Mouse (Mus musculus) heart, adult 18-20 months (tissue): ENCODE results near the gene Pet100. TPM values are rescaled to one million over a fixed set of nuclear protein-coding genes. Genes with fewer than 3 reads are reported as not detected.
"Not testable (repeated sequence)": the region's sequence is repeated elsewhere in the genome, so short reads cannot be mapped to it uniquely, and the experiment has no call there.

Experiments used
- DNase-seq, 2 experiments: peaks; one replicate each; pipeline ENCODE4 v3.0.0; 2021 to 2022; ENCODE audit warnings: mixed read lengths in 1 of 2
- long read RNA-seq, 2 experiments: library from polyadenylated mRNA; stranded (forward); transcript quantifications; one replicate each; pipeline ENCODE4 v2.0.0; 2021
- total RNA-seq, 2 experiments: library from RNA; stranded (reverse); gene quantifications; 2 replicates each; pipeline ENCODE4 v1.2.3; 2021

Gene Pet100
- total RNA-seq = 10 to 100 TPM; 75.5 to 95.8 TPM
- long read RNA-seq, experiment 1, transcript Pet100-201 (4 exons, 1,193 nt) = major isoform, 47 of 51 reads
- long read RNA-seq, experiment 1, partial matches to known transcripts = 2 of 51 reads
- long read RNA-seq, experiment 1, other reads (novel, unspliced or antisense) = 0 of 51 reads
- long read RNA-seq, experiment 2, transcript Pet100-201 (4 exons, 1,193 nt) = major isoform, 51 of 53 reads
- long read RNA-seq, experiment 2, partial matches to known transcripts = 1 of 53 reads
- long read RNA-seq, experiment 2, other reads (novel, unspliced or antisense) = 1 of 53 reads

DNA sequence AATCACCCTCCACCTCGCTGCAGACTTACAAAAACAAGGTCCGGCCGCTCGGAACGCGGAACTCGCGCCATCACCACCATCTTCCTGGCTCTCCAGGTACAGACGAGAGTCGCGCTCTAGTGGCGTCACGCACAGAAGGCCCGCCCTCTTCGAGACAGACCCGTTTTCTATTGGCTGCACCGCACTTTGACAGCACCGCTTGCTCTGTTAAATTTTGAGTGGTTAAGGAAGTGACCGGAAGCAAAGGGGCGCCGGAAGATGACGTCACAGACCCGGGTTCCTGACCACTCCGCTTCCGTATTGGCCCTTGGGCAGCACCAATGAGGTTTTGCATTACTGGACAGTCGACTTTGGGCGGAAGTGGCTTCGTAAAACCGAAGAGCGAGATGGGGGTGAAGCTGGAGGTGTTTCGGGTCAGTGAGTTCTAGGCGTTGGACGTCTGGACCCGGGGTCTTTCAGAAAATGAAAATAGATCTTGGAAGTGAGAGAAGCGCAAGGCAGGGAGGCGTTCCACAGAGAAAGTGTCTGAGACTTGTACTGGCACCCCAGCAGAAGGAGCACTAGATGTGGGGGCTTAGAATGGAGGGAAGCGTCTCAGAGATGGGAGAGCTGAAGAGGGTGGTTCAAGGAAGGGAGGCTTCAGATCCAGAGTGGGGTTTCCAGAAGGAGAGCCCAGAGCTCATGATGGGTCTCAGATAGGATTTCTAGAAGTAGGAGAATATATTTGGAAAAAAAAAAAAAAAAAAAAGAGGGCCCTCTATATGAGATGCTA is at the start of gene Pet100, which contains the start of gene Xab2:
Pet100 (plus strand) TSS at position 350 of the 772 bp plus-strand sequence.
Xab2 (minus strand) TSS at position 118 of the 772 bp plus-strand sequence.
- DNase-seq = peak; percentile 99

DNA sequence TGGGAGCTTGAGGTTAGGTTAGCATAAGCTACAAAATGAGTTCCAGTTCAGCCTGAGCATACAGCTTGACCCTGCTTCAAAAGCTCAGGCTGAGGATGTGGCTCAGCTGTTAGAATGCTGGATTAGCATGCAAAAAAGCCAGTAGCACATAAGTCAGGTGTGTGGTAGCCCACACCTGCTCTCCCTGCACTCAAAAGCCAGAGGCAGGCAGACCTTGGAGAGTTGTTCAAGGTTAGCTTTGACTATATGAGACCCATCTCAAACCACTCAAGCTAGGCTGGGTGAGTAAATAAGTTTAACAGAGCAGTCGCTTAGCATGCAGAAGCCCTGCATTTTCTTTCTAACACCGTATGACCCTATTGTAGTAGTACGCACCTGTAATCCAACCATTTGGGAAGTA is 46.8 kb upstream of the Pet100 start:
- DNase-seq = no peak

DNA sequence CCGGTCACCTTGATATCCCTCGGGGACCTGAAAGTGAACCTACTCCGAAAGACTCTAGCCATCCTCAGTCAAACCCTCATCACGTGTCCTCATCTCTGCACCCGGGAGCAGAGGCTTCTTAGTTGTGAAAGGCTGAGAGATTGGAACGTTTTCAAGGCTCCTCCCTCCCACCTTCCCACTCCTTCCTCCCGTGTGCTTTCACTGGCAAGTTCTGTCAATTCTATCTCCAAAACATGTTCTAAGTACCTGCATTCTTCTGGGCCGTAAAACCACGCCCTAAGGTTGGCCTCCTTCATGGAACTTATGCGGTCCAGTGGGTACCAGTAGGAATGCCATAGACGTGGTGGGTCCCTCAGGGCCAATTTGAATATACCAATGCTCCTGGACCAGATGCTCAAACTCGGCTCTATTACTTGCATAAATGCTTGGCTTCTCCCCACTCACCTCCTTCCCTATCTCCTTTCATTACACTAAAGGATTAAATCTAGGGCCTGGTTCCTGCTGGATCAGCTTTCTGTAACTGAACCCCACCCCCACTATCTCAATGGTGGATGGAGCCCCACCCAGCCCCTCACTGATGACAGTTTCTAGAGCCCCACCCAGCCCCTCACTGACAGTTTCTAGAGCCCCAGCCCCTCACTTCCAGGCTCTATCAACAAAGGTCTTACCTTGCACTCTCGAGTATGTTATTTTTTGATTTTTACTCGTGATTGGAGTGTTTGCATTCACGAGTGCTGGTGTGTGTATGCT is 45.0 kb upstream of the Pet100 start:
- no peak for DNase-seq

DNA sequence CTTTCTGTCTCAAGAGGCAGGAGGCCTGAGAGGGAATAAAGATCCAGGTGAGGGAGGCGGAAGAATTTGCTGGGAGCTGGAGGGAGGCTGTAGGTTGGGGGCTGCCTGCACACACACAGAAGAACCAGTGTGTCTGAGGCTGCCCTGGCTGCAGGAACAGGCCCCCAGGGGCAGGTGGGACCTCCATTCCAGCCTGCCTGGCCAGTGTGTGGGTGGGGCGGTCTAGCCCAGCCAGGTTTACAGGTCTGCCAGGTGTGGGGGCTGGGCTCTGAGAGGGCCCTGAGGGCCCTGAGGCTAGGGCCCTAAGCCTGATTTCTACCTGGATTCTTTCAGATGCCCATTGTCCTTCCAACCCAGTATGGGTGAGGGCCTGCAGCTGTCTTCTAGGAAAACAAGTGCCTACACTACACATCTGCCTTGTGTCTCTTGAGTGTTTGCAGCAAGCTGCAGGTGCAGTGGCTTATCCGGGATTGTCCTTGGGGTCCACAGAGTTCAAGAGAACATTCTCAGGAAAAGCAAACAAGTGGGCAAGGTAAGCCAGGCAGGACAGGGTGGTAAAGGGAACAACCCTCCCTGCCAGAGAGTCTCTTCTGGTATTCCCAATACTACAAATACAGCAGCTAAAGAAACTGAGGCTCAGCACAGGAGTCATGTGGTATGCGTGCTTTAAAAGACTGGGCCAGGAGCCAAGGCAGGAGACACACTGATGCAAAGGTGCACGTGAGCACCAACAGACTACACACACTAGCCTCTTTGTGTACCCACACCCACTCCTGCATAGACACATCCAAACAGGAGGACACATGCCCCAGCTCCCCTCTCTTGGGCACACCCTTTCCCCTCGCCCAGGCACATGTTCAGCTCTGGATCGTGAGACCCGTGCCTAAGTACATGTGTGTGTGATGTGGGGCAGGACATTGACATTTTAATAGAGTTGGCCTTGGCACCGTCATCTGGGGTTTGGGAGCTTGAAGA is 41.7 kb upstream of the Pet100 start:
- DNase-seq = no peak

DNA sequence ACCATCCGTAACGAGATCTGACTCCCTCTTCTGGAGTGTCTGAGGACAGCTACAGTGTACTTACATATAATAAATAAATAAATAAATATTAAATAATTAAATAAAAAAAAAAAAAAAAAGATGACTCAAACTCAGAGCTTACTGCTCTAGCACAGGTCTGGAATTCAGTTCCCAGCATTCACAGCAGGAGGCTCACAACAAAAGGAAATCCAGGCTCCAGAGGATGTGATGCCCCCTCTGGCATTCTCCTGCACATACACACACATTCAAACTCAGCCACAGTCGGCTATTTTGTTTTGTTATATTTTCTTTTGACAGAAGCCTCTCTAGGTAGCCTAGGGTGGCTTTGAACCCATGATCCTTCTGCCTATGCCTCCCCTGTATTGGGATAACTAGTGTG is 39.4 kb upstream of the Pet100 start:
- DNase-seq = not testable (repeated sequence)

DNA sequence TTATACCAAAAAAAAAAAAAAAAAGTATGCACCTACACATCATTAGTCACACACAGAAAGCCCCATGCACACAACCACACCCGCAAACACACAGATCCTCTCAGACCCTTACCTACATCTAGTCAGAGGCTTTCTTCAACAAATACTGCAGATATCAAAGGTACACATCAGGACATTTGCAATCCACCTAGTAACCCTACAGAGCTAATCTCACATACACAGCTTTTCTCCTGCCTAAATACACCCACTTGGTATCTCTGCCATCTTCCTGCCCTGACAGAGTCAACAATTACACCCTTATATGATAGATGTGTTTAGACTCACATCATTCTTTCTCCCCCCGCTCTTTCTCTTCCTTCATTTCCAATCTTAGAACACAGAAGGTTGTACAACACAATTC is 34.9 kb upstream of the Pet100 start:
- no peak for DNase-seq

DNA sequence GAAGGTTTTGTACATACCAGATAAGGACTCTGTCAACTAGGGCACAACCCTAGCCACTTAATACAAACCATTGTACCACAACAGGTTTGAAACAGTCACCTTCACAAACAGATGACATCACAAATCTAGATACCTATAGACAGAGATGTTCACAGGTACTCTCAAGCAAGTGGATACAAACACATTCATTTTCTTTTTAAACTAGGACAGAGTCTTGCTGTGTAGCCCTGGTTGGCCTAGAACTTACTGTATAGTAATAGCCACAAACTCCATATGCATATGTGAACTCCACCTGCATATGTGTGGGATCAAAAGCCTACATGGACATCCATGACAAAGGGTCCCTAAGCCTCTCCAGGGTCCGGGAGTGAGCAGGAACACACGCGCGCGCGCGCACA is 34.4 kb upstream of the Pet100 start, which contains the start of gene Camsap3:
Camsap3 (plus strand) TSS at position 301 of the 398 bp plus-strand sequence.
- DNase-seq = no peak

DNA sequence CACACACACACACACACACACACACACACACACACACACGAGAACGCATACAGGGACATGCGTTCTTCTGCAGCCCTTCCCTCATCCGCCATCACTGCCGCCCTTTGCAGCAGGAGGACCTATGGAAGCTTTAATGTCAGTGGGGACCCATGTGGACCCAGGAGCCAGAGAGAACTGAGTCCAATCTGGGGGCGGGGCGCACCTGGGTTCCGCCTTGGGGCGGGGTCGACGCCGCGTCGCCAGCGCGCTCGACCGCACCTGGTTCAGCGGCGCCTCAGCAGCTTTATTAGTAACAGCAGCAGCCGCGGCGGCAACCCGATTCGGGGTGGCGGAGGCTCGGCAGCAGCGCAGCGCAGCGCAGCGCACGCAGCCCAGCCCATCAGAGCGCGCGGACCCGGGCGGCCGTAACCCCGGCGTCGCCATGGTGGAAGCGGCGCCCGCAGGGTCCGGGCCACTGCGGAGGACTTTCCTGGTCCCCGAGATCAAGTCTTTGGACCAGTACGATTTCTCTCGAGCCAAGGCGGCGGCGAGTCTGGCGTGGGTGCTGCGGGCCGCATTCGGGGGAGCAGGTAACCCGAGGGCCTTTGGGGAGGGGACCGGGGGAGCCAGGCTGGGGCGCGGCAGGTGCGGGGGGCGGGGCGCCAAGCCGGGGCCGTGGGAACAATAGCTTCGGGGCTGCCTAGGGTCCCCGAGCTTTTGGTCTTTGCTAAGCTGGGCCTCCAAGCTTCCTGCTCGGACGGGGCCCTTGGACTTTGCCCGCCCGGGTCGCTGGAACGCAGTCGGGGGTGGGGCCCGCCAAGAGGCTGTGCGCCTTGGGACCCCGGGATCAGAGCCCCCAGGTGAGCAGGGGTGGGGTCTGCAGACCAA is 33.7 kb upstream of the Pet100 start:
- no peak for DNase-seq

DNA sequence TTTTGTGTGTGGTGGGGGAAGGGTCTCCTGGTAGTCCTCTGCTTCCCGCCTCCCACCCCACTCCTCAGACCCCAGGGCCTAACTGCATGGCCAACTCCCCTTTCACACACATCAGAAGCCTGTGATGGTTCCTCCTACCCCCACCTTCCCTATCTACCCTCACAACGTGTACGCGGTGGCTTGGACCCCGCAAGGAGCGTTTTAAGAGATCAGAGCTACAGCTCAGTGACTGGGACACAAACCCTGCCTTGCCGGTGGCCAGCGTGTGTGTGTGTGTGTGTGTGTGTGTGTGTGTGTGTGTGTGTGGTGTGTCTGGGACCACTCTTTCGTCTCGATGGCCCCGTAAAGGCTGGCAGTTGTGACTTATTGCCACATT is 33.1 kb upstream of the Pet100 start:
- DNase-seq = no peak

DNA sequence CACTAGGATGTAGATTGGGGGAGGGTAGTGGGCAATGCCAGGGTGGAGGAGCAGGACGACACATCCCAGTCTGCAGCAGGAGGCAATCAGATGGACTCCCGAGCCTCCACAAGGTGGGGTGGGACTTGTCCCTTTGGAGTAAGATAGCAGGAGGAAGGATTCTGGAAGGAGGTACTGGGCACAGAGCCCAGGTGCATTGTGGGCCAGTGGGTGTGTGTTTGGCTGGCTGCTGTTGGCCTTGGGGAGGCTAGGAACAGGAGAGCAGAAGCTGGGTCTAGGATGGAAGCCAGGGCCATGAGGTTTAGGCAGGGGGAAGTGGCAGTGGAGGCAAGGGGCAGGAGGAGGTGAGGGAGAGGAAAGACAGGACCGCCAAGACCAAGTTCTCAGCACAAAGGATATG is 27.9 kb upstream of the Pet100 start:
- peak in 1 of 2 experiments; percentile 27 for DNase-seq

DNA sequence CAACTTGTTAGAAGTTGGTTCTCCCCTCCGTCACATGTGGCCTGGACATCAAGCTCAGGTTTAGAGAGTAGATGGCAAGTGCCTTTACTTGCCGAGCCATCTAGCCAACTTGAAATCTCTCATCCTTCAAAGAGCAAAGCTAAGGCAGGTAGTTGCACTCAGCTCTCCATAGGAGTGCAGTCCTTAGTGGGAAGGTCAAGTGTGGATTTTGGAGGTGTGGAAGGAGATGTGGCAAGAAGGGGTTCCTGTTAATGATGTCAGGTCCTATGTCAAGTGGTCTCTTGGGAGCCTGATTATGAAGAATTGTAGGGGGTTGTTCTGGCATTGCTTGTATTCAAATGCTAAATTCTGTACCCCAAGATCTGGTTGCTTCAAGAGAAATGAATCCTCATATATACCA is 26.9 kb upstream of the Pet100 start:
- DNase-seq = no peak

DNA sequence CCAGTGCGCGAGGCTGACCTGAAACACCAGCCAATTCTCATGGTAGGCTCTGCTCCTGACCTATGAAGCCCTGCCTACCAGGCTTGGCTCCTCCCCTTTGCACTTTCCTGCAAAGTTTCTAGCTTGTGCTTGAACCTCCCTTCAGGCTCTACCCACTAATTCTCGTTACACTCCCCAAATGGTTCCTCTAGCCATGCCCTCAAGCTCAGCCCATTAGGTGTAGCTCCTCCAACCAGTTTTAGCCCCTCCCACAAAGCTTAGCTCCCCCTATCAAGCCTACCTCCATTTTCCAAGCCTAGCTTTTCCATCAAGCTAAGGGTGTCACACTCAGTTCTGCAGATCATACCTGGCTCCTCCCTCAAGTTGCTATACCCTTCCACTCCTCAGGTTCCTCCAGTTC is 23.3 kb upstream of the Pet100 start:
- DNase-seq = no peak

DNA sequence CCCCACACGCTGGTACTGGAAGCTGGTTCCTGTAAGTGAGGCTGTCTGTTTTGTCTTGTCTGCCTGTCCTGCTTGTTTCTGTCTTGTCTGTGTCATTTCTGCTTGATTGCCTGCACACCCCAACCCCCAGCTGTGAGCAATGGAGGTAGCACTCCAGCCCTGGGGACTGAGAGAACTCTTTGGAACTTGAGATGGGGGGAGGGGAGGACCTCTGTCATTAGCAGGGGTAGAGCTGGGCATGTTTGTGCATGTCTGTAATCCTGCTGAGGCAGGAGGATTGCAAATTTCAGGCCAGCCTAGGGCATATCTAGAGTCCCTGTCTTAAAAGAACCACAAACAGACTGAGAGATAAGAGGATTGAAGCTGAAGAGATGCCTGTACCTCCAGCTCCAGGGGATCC is 22.1 kb upstream of the Pet100 start:
- DNase-seq = no peak

DNA sequence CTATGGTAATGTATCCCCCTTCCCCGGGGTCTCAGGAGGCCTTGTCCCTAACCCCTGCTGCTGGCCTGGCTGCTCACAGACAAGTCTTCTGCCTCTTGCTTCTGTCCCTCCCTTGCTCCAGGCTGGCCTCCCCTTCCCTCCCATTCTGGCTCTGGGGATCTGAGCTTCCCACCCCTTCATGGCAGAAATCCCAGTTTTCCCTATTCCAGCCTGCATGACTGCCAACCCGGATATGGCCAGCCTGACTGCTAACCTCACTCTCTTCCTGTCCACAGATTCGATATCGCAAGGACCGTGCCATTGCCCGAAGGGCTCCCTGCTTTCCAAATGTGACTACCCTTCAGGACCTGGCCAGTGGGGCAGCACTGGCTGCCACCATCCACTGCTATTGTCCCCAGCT is 20.9 kb upstream of the Pet100 start:
- DNase-seq = peak; percentile 80 to 87

DNA sequence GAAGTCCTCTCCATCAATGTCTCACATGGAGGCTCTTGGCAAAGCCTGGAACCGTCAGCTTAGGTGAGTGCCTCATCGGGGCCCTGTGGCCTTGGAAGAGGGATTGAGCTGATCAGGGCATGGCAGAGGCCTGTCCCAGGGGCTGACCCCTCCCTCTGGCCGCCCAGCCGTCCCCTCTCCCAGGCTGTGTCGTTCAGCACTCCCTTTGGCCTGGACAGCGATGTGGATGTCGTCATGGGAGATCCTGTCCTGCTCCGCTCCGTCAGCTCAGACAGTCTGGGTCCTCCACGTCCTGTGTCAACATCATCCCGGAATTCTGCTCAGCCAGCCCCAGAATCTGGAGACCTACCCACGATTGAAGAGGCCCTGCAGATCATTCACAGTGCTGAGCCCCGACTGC is 17.9 kb upstream of the Pet100 start:
- DNase-seq = no peak

DNA sequence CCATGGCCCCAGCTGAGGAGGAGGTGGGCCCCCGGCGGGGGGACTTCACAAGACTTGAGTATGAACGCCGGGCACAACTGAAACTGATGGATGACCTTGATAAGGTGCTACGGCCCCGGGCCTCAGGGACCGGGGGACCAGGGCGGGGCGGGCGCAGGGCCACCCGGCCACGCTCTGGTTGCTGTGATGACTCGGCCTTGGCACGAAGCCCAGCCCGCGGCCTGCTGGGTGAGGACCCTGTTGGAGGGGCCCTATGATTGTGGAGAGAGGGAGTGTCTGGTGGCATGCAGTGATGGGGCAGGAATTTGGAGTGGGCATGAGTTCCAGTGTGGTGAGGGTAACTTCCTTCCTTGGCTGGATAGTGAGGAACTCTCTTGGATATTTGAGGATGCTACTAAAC is 14.8 kb upstream of the Pet100 start:
- no peak for DNase-seq

DNA sequence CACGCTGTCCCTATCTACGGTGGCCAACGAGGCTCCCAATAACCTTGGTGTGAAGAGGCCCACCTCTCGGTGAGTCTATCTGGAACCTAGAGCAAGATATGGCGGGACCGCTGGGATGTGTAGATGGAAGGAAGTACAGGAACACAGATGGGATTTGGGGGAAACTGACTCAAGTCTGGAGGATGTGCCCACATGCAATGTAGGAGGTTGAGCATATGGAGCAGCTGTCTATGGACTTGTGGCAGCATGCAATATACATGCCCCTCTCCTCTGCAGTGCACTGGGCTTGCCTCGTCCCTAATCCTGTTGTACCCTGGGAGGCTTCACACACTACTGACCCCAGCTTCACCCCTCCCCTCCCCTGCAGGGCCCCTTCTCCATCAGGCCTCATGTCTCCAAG is 13.5 kb upstream of the Pet100 start:
- no peak for DNase-seq

DNA sequence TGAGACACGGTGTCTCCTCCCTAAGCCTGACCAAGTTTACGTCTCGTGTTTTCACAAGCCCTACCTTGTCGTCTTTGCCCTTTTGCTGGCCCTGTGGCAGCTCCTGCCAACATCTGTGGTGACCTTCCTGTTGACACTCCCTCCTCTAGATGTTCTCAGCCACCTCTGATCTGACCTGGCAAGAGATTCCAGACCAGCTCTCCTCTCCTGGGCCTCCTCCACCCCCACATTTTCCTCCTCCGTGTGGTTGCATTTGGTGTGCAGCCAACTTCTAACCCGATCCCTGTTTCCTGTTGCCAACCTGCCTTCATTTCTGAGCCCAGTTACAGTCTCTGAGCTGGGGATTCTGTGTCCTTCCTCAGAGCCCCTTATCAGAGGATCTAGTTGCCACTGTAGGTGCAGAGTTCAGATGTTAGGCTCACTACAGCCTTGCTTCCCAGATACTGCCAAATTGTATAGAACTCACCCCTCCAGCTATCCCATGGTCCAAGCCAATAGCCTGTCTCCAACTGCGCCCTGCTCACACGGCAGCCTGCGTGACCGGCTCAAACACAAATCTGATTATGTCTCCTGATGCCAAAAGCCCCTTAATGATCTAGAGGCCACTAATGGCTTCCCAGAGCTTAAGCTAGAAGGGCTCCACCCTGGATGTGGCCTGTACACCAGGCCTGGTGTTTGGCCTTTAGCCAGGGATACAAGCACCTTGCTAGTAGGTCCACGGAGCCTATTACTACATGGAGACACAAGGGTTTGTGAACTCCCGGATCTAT is 12.1 kb upstream of the Pet100 start:
- peak in 1 of 2 experiments; percentile 31 for DNase-seq

DNA sequence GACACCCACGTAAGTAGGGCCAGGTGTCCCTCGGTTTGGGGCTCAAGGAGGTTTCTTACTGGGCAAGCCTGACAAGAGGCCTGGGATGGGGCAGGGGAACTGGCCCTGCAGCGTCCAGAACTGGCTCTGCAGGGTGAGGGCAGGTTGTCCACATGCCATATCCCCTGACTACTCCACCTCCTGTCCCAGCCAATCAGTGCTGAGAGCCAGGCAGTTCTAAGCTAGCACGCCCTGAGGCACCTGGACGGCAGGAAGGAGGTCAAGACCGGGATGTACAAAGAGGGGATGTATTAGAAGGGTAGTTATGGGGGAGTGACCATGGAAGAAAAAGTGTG is 11.6 kb upstream of the Pet100 start:
- DNase-seq = no peak

DNA sequence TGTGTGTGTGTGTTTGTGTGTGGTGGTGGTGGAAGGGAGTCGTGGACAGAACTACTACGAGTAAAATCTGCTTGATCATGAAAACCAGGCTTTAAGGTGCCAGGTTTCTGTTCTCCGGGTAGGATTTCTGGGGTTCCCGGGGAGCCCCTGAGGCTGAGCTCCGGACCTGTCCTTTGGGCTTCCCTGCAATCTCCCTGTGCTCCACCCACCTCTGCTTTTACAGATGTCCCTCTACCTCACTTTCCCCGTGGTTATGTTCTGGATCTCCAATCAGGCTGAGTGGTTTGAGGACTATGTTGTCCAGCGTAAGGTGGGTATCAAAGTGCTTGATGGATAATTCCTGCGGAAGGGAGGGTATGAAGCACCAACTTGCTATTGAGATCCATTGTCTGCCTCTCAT is 771 bp downstream of the Pet100 start:
- no peak for DNase-seq
